Mouse (Mus musculus) limb, embryonic 12.5 days (tissue): ENCODE measurements around the gene Gm4353. TPM values are rescaled to one million over a fixed set of nuclear protein-coding genes. Genes with fewer than 3 reads are reported as not detected.
"Not testable (repeated sequence)": the region's sequence is repeated elsewhere in the genome, so short reads cannot be mapped to it uniquely, and the experiment has no call there.

Source experiments
- ATAC-seq: fragments of 200-750 bp; cut with Nextera tagmentation; 2 replicates; pipeline ENCODE4 v1.8.0; 2017; ENCODE audit warnings: low read depth, moderate TSS enrichment; ENCODE audit not compliant: insufficient number of reproducible peaks, insufficient read depth, low FRiP score, low TSS enrichment
- H3K27ac ChIP-seq: fragments of 300-500 bp; sonication (generic); 2 replicates; pipeline ENCODE4 v1.5.1; 2016; ENCODE audit warnings: mild to moderate bottlenecking, moderate library complexity
- H3K27me3 ChIP-seq: fragments of 300-500 bp; sonication (generic); 2 replicates; pipeline ENCODE4 v1.6.1; 2016; ENCODE audit warnings: mild to moderate bottlenecking, moderate library complexity
- H3K36me3 ChIP-seq: fragments of 300-500 bp; sonication (generic); 2 replicates; pipeline ENCODE4 v1.6.1; 2016; ENCODE audit warnings: mild to moderate bottlenecking, moderate library complexity
- H3K4me1 ChIP-seq: fragments of 300-500 bp; sonication (generic); replicated peaks from 2 replicates; pipeline ENCODE4 v1.6.1; 2016
- H3K4me2 ChIP-seq: fragments of 300-500 bp; sonication (generic); 2 replicates; pipeline ENCODE4 v1.6.1; 2016; ENCODE audit warnings: mild to moderate bottlenecking, moderate library complexity
- H3K4me3 ChIP-seq: fragments of 300-500 bp; sonication (generic); replicated peaks from 2 replicates; pipeline ENCODE4 v1.5.1; 2016; ENCODE audit warnings: mild to moderate bottlenecking
- H3K9ac ChIP-seq: fragments of 300-500 bp; sonication (generic); replicated peaks from 2 replicates; pipeline ENCODE4 v1.6.1; 2016; ENCODE audit warnings: mild to moderate bottlenecking, moderate library complexity
- H3K9me3 ChIP-seq: fragments of 300-500 bp; sonication (generic); 2 replicates; pipeline ENCODE4 v1.6.1; 2016; ENCODE audit warnings: mild to moderate bottlenecking, moderate library complexity
- WGBS: fragments of 180-500 bp; shearing (Covaris S2); methylation state at CpG from one replicate; pipeline ENCODE4 v1.1.7; 2016; 5-methylcytosine and 5-hydroxymethylcytosine counted together
- polyA plus RNA-seq: library from polyadenylated mRNA; unstranded; fragments of >200 nt; fragmentation: Nextera tagmentation; extraction: Ambion mirVana; gene quantifications from 2 replicates; pipeline ENCODE4 v1.2.1, GENCODE M21; 2016

Gene Gm4353
- 1.5 and 1.6 TPM in 2 replicates for polyA plus RNA-seq

DNA sequence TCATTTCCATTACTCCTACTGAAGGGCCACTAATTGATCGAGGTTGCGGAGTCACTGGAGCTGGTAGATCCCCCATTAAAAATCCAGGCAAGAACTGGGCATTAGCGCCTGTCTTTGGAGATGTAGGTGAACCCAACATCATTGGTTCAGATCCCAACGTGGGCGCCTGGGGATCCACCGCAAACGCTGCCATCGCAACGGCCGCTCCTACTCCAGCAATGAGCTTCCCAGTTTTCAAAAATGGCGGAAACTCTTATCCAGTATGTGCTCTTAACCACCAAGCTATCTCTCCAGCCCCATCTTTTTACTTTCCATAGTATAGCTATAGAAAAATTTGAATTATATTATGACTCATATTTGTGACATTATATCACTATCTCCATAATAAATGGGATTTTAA lies at the start of gene Gm4353:
Gm4353 (minus strand) TSS at position 270 of the 400 bp plus-strand sequence.
- H3K4me2 ChIP-seq, H3K27ac ChIP-seq, H3K9ac ChIP-seq, ATAC-seq, H3K9me3 ChIP-seq, H3K4me1 ChIP-seq, H3K4me3 ChIP-seq, H3K36me3 ChIP-seq, H3K27me3 ChIP-seq: not testable (repeated sequence)
- WGBS = 94% methylated on average over 11 of the region's 11 CpGs

DNA sequence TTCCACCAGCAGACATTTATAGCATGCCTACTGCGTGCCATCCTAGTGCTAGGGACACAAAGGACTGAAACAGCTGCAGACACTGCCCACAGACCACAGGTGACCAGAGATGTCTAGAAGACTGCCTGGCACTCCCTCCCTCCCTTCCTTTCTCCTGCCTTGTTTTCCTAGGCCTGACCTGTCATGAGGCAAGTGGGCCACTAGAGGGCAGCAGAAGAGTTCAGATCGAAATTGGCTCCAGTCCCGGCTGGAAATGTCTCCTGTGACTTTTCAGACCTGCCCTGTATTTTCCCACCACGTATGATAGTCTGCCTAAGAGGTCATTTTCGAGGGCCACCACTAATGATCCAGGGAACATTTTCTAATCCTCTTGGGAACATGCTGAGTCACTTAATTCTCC lies 47.6 kb upstream of the Gm4353 start:
- H3K36me3 ChIP-seq = no peaks in the 10 kb centered on the region

DNA sequence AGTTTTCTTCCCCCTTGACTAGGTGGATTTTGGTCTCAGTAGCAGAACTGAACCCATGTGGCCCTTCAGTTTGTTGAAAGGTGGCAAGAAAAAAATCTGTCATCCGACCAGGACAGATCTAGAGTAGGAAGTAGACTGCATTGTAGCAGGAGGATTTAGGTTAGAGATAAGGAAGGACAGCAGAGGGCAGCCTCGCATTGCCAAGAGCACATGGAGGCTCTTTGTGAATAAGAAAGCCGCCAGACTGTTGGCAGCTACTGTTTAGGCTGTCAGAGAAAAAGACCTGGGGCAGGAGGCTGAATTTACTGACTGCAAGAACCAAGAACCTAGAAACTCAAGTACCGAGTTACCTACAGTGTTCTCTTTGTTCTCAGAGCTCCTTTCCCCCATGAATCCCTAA lies 47.0 kb upstream of the Gm4353 start:
- no peaks in the 10 kb centered on the region for H3K36me3 ChIP-seq
- no peak overlapping the region for H3K4me2 ChIP-seq
- no peak overlapping the region for H3K4me3 ChIP-seq
- H3K27me3 ChIP-seq = no peaks in the 10 kb centered on the region
- peaks cover 5% of the 10 kb centered on the region; the same call in 1 of the 2 replicates for H3K4me1 ChIP-seq
- H3K27ac ChIP-seq = no peak overlapping the region
- no peak overlapping the region for H3K9ac ChIP-seq
- no peak for ATAC-seq
- H3K9me3 ChIP-seq = no peaks in the 10 kb centered on the region
- 24% methylated on average over 4 of the region's 4 CpGs for WGBS

More for the DNA sequence above, 47.6 kb upstream of the Gm4353 start:
- no peak for ATAC-seq
- no peak overlapping the region for H3K9ac ChIP-seq
- no peak overlapping the region for H3K27ac ChIP-seq
- H3K4me1 ChIP-seq = peaks cover 5% of the 10 kb centered on the region; the same call in 1 of the 2 replicates
- no peaks in the 10 kb centered on the region for H3K27me3 ChIP-seq
- no peak overlapping the region for H3K4me2 ChIP-seq
- no peak overlapping the region for H3K4me3 ChIP-seq
- 4% methylated on average over 5 of the region's 5 CpGs for WGBS
- no peaks in the 10 kb centered on the region for H3K9me3 ChIP-seq

DNA sequence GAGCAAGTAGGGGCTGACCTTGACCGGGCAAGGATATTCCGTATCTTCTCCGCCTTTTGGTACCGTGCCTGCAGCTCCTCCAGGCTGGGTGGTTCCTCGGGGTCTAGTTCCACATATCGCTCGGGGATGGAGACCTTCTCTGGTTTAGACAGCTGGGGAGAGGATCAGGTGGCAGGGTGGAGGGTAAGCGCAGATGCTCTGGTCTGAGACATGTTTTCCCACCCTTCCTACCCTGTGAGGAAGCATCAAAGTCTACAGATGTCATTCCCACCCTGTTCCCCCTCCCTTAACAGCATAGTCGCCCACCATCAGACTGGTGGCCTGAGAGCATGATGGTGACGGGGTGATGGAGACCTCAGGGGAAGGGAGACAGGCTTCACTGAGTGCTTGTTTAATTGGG lies 44.9 kb upstream of the Gm4353 start:
- Histone ChIP-seq H3K27ac (no peak overlapping the region), H3K4me2 (no peak overlapping the region), H3K4me3 (no peak overlapping the region), H3K9me3 (no peaks in the 10 kb centered on the region), H3K27me3 (no peaks in the 10 kb centered on the region), H3K36me3 (no peaks in the 10 kb centered on the region), H3K9ac (no peak overlapping the region), H3K4me1 (peaks cover 11% of the 10 kb centered on the region)
- no peak for ATAC-seq
- WGBS = 90% methylated on average over 10 of the region's 10 CpGs

- WGBS = 91% methylated on average over 8 of the region's 8 CpGs
- Histone ChIP-seq H3K9ac (no peak overlapping the region), H3K4me2 (no peak overlapping the region), H3K9me3 (no peaks in the 10 kb centered on the region), H3K4me1 (peaks cover 17% of the 10 kb centered on the region), H3K27me3 (no peaks in the 10 kb centered on the region), H3K36me3 (no peaks in the 10 kb centered on the region), H3K4me3 (no peak overlapping the region), H3K27ac (no peak overlapping the region)
- ATAC-seq = no peak
These were observed 43.9 kb upstream of the Gm4353 start for GRCm38 (mm10) chr7:116128286-116128685.

DNA sequence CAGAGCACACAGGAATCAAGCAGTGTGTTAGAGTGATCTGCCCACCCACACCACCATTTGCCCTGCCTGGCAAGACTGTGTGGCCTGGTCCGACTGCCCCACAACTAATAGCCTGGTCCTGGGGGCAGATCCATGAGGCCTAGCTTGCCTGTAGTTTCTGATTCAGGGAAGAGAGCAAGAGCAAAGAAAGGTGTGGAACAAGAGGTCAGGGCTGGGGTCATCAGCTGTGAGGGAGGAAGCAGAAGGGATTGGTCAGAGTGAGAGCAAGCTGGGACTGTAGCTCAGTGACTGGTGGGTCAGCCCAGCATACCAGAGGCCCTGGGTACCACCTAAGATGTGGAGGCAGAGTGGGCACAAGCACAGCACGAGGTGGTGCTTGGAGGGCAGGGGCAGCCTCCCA lies 42.6 kb upstream of the Gm4353 start:
- Histone ChIP-seq H3K4me2 (no peak overlapping the region), H3K36me3 (no peaks in the 10 kb centered on the region), H3K4me1 (peaks cover 12% of the 10 kb centered on the region), H3K9me3 (no peaks in the 10 kb centered on the region), H3K27me3 (no peaks in the 10 kb centered on the region), H3K4me3 (no peak overlapping the region), H3K9ac (0 out of 2 replicates have a peak overlapping the region, but pooled peaks have one; percentile 8), H3K27ac (no peak overlapping the region)
- ATAC-seq = no peak
- 70% methylated on average over 2 of the region's 2 CpGs for WGBS

GRCm38 (mm10) chr7:116125671-116126070 lies 41.2 kb upstream of the Gm4353 start:
- Histone ChIP-seq H3K27ac (no peak overlapping the region), H3K9me3 (no peaks in the 10 kb centered on the region), H3K4me1 (peaks cover 17% of the 10 kb centered on the region), H3K36me3 (no peaks in the 10 kb centered on the region), H3K4me2 (no peak overlapping the region), H3K9ac (no peak overlapping the region), H3K4me3 (no peak overlapping the region), H3K27me3 (no peaks in the 10 kb centered on the region)
- ATAC-seq = no peak
- WGBS = 66% methylated on average over 7 of the region's 7 CpGs

DNA sequence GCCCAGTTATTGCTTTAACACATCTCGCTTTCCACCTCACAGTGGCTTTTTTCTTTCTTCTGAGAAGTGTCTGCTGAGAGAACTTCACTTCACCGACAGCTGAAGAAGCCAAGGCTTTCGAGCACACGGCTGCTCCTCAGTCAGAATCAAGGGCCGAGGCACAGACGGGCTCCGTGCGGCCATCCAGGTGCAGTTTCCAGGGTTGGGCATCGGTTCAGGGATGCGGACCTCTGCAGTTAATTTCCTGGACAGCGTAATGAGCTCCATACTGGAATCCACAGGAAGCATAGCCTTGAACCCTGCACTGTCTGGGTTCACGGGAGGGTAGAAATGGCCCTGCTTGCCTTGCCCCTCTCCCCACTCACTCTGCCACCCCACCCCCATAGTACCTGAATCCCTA lies 39.6 kb upstream of the Gm4353 start:
- H3K27ac ChIP-seq = no peak overlapping the region
- peaks cover 17% of the 10 kb centered on the region for H3K4me1 ChIP-seq
- no peak overlapping the region for H3K9ac ChIP-seq
- no peaks in the 10 kb centered on the region for H3K36me3 ChIP-seq
- ATAC-seq = no peak
- no peaks in the 10 kb centered on the region for H3K9me3 ChIP-seq
- 54% methylated on average over 12 of the region's 12 CpGs for WGBS
- no peak overlapping the region for H3K4me3 ChIP-seq
- H3K27me3 ChIP-seq = no peaks in the 10 kb centered on the region
- H3K4me2 ChIP-seq = no peak overlapping the region

DNA sequence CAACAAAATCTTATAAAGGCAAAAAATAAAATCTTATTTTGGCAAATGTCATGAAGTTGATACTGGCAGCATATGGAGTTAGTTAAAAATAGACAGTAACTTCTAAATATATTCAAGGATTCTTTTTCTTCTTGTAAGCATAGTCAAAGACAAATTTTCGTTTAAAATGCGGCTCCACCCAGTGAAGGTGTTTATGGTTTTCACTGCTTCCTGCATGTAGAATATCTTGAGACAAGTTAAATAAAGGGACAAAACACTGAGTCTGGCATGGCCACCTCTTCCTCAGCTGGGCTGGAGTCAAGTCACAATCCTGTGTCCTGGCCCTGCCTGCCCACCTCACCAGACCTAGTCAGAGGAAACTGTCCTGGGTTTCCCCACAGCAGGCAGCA lies 39.2 kb upstream of the Gm4353 start:
- H3K36me3 ChIP-seq = no peaks in the 10 kb centered on the region
- no peak overlapping the region for H3K4me3 ChIP-seq
- peaks cover 17% of the 10 kb centered on the region for H3K4me1 ChIP-seq
- no peak overlapping the region for H3K27ac ChIP-seq
- H3K9me3 ChIP-seq = no peaks in the 10 kb centered on the region
- no peak for ATAC-seq
- no peak overlapping the region for H3K9ac ChIP-seq
- H3K27me3 ChIP-seq = no peaks in the 10 kb centered on the region
- H3K4me2 ChIP-seq = no peak overlapping the region
- 75% methylated on average over 2 of the region's 2 CpGs for WGBS

- 78% methylated on average over 13 of the region's 13 CpGs for WGBS
- ATAC-seq = no peak
- no peak overlapping the region for H3K27ac ChIP-seq
These were observed 38.7 kb upstream of the Gm4353 start for GRCm38 (mm10) chr7:116122981-116123596.

DNA sequence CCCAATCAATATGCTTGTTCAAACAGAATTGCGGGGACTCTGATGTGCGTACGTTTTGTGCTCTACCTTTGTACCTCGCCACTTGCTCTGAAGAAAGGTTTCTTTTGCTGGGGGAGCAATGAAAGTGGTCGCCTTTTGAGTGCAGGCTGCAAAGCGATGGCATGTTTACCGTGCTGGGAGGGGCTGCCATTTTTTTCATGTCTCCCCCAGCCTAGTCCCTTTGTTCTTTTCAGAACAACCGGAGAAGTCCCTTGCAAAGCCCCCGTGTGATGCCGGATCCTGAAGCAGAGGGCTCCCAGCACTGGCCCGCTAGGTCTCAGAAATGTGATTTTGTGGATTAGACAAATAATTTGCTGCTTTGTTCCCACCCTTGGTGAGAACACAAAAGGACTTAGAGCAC lies 36.8 kb upstream of the Gm4353 start:
- H3K4me2 ChIP-seq = no peak overlapping the region
- no peak for ATAC-seq
- H3K9ac ChIP-seq = no peak overlapping the region
- 81% methylated on average over 11 of the region's 11 CpGs for WGBS
- no peak overlapping the region for H3K27ac ChIP-seq
- peaks cover 17% of the 10 kb centered on the region for H3K4me1 ChIP-seq
- no peaks in the 10 kb centered on the region for H3K9me3 ChIP-seq
- H3K4me3 ChIP-seq = no peak overlapping the region
- no peaks in the 10 kb centered on the region for H3K36me3 ChIP-seq
- no peaks in the 10 kb centered on the region for H3K27me3 ChIP-seq

More at GRCm38 (mm10) chr7:116122981-116123596, 38.7 kb upstream of the Gm4353 start:
- H3K27me3 ChIP-seq = no peaks in the 10 kb centered on the region
- no peak overlapping the region for H3K4me2 ChIP-seq
- no peak overlapping the region for H3K4me3 ChIP-seq
- no peaks in the 10 kb centered on the region for H3K9me3 ChIP-seq
- H3K36me3 ChIP-seq = no peaks in the 10 kb centered on the region
- peaks cover 17% of the 10 kb centered on the region for H3K4me1 ChIP-seq
- H3K9ac ChIP-seq = no peak overlapping the region

DNA sequence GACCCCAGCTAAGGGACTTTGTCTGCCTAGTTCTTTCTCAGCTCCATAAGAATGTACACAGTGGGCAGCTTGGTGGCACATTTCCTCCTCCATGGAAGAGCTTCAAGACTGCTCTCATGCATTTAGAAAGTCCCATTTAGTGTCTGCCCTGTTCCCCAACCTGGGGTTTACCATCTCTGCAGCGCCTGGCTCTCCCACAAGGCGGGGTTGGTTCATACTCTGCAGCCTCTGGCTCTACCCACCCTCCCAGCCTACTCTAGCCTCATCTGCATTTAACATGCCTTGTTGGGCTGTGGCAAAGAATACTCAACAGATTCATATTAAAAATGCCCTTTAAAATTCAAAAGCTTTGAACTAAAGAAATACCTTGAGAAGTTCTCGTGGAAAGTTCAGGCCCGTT lies 36.3 kb upstream of the Gm4353 start:
- Histone ChIP-seq H3K9me3 (no peaks in the 10 kb centered on the region), H3K4me3 (no peak overlapping the region), H3K4me2 (no peak overlapping the region), H3K27ac (no peak overlapping the region), H3K27me3 (no peaks in the 10 kb centered on the region), H3K9ac (no peak overlapping the region), H3K4me1 (peaks cover 17% of the 10 kb centered on the region), H3K36me3 (no peaks in the 10 kb centered on the region)
- WGBS = 91% methylated on average over 4 of the region's 4 CpGs
- ATAC-seq = no peak
